Mouse (Mus musculus) colon, adult 2 months (tissue): ENCODE measurements around the gene Zfp729a. TPM values are rescaled to one million over a fixed set of nuclear protein-coding genes. Genes with fewer than 3 reads are reported as not detected.

ENCODE experiments used
- polyA plus RNA-seq: library from polyadenylated mRNA; depleted of rRNA; stranded (reverse); fragments of >200 nt; gene quantifications from 2 replicates; pipeline ENCODE4 v1.2.3, GENCODE M21; 2012; rRNA removed

Gene Zfp729a
- polyA plus RNA-seq = 0.28 and 0.42 TPM in 2 replicates

DNA sequence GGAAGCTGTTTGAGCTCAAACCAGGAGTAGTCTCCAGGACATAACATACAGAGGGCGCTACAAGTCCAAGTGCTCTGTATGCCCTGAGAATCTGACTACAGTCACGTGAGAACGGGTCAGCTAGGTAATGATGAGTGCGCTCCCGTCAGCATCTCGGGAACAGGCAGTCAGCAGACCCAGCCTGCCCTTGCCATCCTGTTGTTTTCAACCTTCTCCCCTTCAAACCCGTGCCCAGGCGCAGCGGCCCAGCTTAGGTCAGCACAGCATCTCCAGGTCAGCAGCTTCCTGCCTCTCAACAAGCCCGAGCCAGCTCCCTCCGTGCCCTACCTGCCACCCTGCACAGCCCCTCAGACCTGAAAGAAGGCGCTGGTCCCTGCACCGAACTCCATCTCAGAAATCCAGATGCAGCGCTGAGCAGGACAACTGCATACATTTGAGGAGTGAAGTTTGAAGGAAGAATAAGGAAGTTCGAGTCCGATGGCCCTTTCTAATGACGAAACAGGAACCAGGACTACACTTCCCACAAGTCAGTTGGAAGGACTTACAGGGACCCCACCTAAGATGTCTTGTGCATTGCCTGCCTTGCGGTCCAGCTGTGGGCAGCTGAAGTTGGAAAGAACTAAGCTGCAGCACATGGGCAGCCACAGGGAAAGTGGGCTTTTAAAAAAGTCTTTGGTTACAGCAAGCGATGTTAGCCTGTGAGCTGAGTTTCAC lies at the start of gene Zfp729a, which contains the start of gene Gm49345:
Zfp729a (minus strand) TSS at position 498 of the 714 bp plus-strand sequence.
Gm49345 (minus strand) TSS at position 476 of the 714 bp plus-strand sequence.

DNA sequence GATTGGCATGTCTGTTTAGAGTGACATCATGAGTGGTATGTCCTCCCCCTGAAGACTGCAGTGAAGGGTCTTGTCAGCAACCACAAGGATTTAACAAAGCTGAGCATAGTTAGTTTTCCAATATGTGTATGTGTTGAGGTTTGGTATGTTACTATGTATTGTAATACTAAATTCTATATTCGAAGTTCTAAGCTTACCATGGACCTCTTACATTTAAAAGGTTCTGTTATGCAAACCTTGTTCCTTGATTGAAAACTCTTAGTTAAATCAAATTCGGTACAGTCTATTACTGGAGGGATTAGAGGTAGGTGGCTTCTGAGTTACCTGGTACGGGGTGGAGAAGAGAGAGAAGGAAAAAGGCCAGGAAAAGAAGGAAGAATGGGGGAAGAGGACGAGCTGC lies 49.4 kb upstream of the Zfp729a start, which contains the start of gene Zfp738:
Zfp738 (minus strand) TSS at position 101 of the 400 bp plus-strand sequence.

DNA sequence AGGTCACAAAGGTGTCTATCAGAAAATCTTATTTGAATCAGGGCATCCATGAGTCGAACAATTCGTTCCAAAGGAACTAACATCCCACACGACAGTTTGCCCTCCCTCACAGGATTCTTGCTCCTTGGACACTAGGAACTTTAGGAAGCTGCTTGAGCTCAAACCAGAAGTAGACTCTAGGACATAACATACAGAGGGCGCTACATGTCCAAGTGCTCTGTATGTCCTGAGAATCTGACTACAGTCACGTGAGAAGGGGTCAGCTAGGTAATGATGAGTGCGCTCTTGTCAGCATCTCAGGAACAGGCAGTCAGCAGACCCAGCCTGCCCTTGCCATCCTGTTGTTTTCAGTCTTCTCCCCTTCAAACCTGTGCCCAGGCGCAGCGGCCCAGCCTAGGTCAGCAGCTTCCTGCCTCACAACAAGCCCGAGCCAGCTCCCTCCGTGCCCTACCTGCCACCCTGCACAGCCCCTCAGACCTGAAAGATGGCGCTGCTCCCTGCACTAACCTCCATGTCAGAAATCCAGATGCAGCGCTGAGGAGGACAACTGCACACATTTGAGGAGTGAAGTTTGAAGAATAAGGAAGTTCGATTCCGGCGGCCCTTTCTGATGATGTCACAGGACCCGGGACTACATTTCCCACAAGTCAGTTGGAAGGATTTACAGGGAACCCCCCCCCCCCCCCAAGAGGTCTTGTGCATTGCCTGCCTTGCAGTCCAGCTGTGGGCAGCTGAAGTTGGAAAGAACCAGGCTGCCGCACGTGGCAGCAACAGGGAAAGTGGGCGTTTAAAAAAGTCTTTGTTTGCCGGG lies 28.3 kb downstream of the Zfp729a start, which contains the start of gene Zfp729b:
Zfp729b (minus strand) TSS at position 642 of the 811 bp plus-strand sequence.

Other genes with a start within 250 kb of the Zfp729a start
- 0.62 and 1.6 TPM in 2 replicates for gene Zfp429, start 238.0 kb downstream of the Zfp729a start, polyA plus RNA-seq
- gene Zfp459, start 216.4 kb downstream of the Zfp729a start, polyA plus RNA-seq = 0.19 and 0.37 TPM in 2 replicates
- 0.35 and 0.38 TPM in 2 replicates for gene Zfp874a, start 186.2 kb downstream of the Zfp729a start, polyA plus RNA-seq
- 0.61 and 1.3 TPM in 2 replicates for gene Zfp874b, start 153.5 kb downstream of the Zfp729a start, polyA plus RNA-seq
- gene Zfp58, start 137.2 kb downstream of the Zfp729a start, polyA plus RNA-seq = 0.43 and 0.49 TPM in 2 replicates
- not detected in 2 replicates for gene Gm26965, start 111.6 kb downstream of the Zfp729a start, polyA plus RNA-seq
- gene Zfp87, start 111.6 kb downstream of the Zfp729a start, polyA plus RNA-seq = 11.0 and 11.9 TPM in 2 replicates
- 2.3 and 2.7 TPM in 2 replicates for gene Zfp748, start 84.0 kb downstream of the Zfp729a start, polyA plus RNA-seq
- gene Zfp729b, start 28.1 kb downstream of the Zfp729a start, polyA plus RNA-seq = 0.19 TPM in 2 replicates
- not detected in 2 replicates for gene Gm49345, start within 50 bp of the Zfp729a start, polyA plus RNA-seq
- 2.5 and 2.8 TPM in 2 replicates for gene Zfp738, start 49.3 kb upstream of the Zfp729a start, polyA plus RNA-seq
- gene Zfp65, start 91.4 kb upstream of the Zfp729a start, polyA plus RNA-seq = 0.26 and 0.46 TPM in 2 replicates
- 0.06 and 0.27 TPM in 2 replicates for gene Zfp85, start 117.4 kb upstream of the Zfp729a start, polyA plus RNA-seq
- gene Zfp493, start 141.9 kb upstream of the Zfp729a start, polyA plus RNA-seq = 0.69 and 0.96 TPM in 2 replicates
- gene Zfp273, start 175.9 kb upstream of the Zfp729a start, polyA plus RNA-seq = 0.08 and 0.24 TPM in 2 replicates
- gene Gm10037, start 193.3 kb upstream of the Zfp729a start, polyA plus RNA-seq = not detected in 2 replicates
- gene BC048507, start 225.5 kb upstream of the Zfp729a start, polyA plus RNA-seq = not detected in 2 replicates